Mouse (Mus musculus) forebrain, embryonic 12.5 days (tissue): ENCODE data around the gene Sdccag8. TPM values are rescaled to one million over a fixed set of nuclear protein-coding genes. Genes with fewer than 3 reads are reported as not detected.
"Not testable (repeated sequence)": the region's sequence is repeated elsewhere in the genome, so short reads cannot be mapped to it uniquely, and the experiment has no call there.

Experiments used
- ATAC-seq: fragments of 200-750 bp; cut with Nextera tagmentation; 2 replicates; pipeline ENCODE4 v1.8.0; 2017; ENCODE audit warnings: moderate TSS enrichment; ENCODE audit not compliant: low FRiP score
- H3K27ac ChIP-seq: fragments of 300-500 bp; sonication (generic); 2 replicates; pipeline ENCODE4 v1.5.1; 2016; ENCODE audit warnings: mild to moderate bottlenecking
- H3K27me3 ChIP-seq: fragments of 300-500 bp; sonication (generic); 2 replicates; pipeline ENCODE4 v1.6.1; 2016; ENCODE audit warnings: mild to moderate bottlenecking
- H3K36me3 ChIP-seq: fragments of 300-500 bp; sonication (generic); replicated peaks from 2 replicates; pipeline ENCODE4 v1.6.1; 2016; ENCODE audit warnings: mild to moderate bottlenecking
- H3K4me1 ChIP-seq: fragments of 300-500 bp; sonication (generic); 2 replicates; pipeline ENCODE4 v1.6.1; 2016
- H3K4me2 ChIP-seq: fragments of 300-500 bp; sonication (generic); 2 replicates; pipeline ENCODE4 v1.6.1; 2016; ENCODE audit warnings: mild to moderate bottlenecking, moderate library complexity
- H3K4me3 ChIP-seq: fragments of 300-500 bp; sonication (generic); replicated peaks from 2 replicates; pipeline ENCODE4 v1.5.1; 2016; ENCODE audit warnings: mild to moderate bottlenecking
- H3K9ac ChIP-seq: fragments of 300-500 bp; sonication (generic); 2 replicates; pipeline ENCODE4 v1.6.1; 2016; ENCODE audit warnings: mild to moderate bottlenecking
- H3K9me3 ChIP-seq: fragments of 300-500 bp; sonication (generic); 2 replicates; pipeline ENCODE4 v1.6.1; 2016
- WGBS: fragments of 180-500 bp; shearing (Covaris S2); methylation state at CpG from one replicate; pipeline ENCODE4 v1.1.7; 2016; 5-methylcytosine and 5-hydroxymethylcytosine counted together
- polyA plus RNA-seq: library from polyadenylated mRNA; unstranded; fragments of >200 nt; fragmentation: Nextera tagmentation; extraction: Ambion mirVana; gene quantifications from 2 replicates; pipeline ENCODE4 v1.2.1, GENCODE M21; 2016

Sdccag8 gene
- polyA plus RNA-seq, 1 experiment from 2014 or later: 22.8 TPM

GRCm38 (mm10) chr1:176832607-176833006 is 18.1 kb downstream of the Sdccag8 start:
- 86% methylated on average over 8 of the region's 8 CpGs for WGBS
- Histone ChIP-seq H3K36me3 (no peaks in the 10 kb centered on the region), H3K4me3 (no peak overlapping the region), H3K4me2 (no peak overlapping the region), H3K4me1 (peaks cover 7% of the 10 kb centered on the region), H3K9ac (no peak overlapping the region), H3K27me3 (peaks cover 15% of the 10 kb centered on the region), H3K9me3 (no peaks in the 10 kb centered on the region), H3K27ac (no peak overlapping the region)
- ATAC-seq: no peak

- peaks cover 7% of the 10 kb centered on the region for H3K4me1 ChIP-seq
- no peak overlapping the region for H3K27ac ChIP-seq
- H3K9ac ChIP-seq: no peak overlapping the region
- no peaks in the 10 kb centered on the region for H3K36me3 ChIP-seq
- peaks cover 15% of the 10 kb centered on the region for H3K27me3 ChIP-seq
- ATAC-seq: no peak
- H3K4me3 ChIP-seq: no peak overlapping the region
- no peak overlapping the region for H3K4me2 ChIP-seq
- H3K9me3 ChIP-seq: no peaks in the 10 kb centered on the region
These were observed 18.8 kb downstream of the Sdccag8 start for GRCm38 (mm10) chr1:176833257-176833656.

- Histone ChIP-seq H3K36me3 (no peaks in the 10 kb centered on the region), H3K9me3 (no peaks in the 10 kb centered on the region), H3K4me1 (peaks cover 7% of the 10 kb centered on the region), H3K9ac (no peak overlapping the region), H3K27ac (no peak overlapping the region), H3K27me3 (peaks cover 15% of the 10 kb centered on the region), H3K4me2 (no peak overlapping the region), H3K4me3 (no peak overlapping the region)
- no peak for ATAC-seq
- 88% methylated on average over 3 of the region's 3 CpGs for WGBS
These were observed 19.5 kb downstream of the Sdccag8 start for GRCm38 (mm10) chr1:176833948-176834347.

DNA sequence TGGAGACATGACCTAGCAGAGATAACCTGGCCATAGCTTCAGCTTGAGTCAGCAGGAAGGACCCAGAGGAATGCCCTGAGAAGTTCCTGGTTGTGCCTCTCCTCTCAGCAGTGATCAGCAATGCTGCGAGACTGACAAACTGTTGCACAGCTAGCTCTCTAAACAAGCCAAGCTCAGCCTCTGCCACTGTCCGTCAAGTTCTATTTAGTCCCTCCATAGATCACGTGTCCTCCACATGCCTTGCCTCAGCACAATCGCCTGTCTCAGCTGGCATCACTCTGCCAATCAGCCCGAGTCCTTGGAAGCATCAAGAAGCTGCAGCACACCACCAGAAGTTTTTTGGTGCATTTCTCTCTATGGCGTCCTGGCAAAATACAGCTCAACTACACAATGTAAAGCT is 20.4 kb downstream of the Sdccag8 start:
- Histone ChIP-seq H3K27ac (no peak overlapping the region), H3K9me3 (no peaks in the 10 kb centered on the region), H3K4me3 (no peak overlapping the region), H3K27me3 (peaks cover 15% of the 10 kb centered on the region), H3K4me1 (peaks cover 7% of the 10 kb centered on the region), H3K9ac (no peak overlapping the region), H3K36me3 (no peaks in the 10 kb centered on the region), H3K4me2 (peak overlapping the region; percentile 78; the same call in 1 of the 2 replicates)
- 63% methylated on average over 6 of the region's 6 CpGs for WGBS
- peak; percentile 46; the same call in 1 of the 2 replicates for ATAC-seq

DNA sequence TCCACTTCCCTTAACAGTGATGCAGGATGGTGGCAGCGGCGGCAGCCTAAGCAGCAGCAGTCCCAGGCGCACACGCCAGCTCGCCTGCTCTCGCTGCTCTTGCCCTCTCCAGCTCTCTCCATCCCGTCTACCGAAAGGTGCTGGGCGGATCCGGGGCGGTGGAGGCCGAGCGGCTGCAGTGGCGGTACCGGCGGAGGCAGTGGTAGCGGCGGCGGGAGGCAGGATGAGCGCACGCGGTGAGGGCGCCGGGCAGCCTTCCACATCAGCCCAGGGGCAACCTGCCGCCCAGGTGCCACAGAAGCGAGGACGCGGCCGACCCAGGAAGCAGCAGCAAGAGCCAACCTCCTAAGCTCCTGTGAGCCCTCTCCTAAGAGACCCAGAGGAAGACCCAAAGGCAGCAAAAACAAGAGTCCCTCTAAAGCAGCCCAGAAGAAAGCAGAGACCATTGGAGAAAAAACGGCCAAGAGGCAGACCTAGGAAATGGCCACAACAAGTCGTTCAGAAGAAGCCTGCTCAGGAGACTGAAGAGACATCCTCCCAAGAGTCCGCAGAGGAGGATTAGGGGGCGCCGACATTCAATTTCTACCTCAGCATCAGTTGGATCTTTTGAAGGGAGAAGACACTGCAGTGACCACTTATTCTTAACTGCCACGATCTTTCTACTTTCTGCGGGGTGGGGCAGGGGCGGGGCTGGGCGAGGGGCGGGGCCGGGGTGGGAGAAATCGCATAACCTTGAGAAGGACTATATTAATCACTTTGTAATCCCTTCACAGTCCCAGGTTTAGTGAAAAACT is 21.2 kb downstream of the Sdccag8 start:
- peak overlapping the region; percentile 78 for H3K4me2 ChIP-seq
- peak overlapping the region; percentile 34; the same call in 1 of the 2 replicates for H3K9ac ChIP-seq
- no peaks in the 10 kb centered on the region for H3K36me3 ChIP-seq
- H3K27ac ChIP-seq: no peak overlapping the region
- H3K27me3 ChIP-seq: peaks cover 15% of the 10 kb centered on the region
- peaks cover 7% of the 10 kb centered on the region for H3K4me1 ChIP-seq
- H3K9me3 ChIP-seq: no peaks in the 10 kb centered on the region
- ATAC-seq: peak; percentile 72; the same call in 1 of the 2 replicates
- peak overlapping the region; percentile 44 for H3K4me3 ChIP-seq
- 2% methylated on average over 41 of the region's 41 CpGs for WGBS

- not testable (repeated sequence) for H3K9ac ChIP-seq, H3K27ac ChIP-seq, H3K36me3 ChIP-seq, ATAC-seq, H3K4me2 ChIP-seq, H3K4me3 ChIP-seq, H3K4me1 ChIP-seq, H3K9me3 ChIP-seq
- WGBS: 65% methylated on average over 7 of the region's 7 CpGs
- peaks cover 15% of the 10 kb centered on the region for H3K27me3 ChIP-seq
These were observed 22.1 kb downstream of the Sdccag8 start for GRCm38 (mm10) chr1:176836562-176836961.

- H3K4me3 ChIP-seq: no peak overlapping the region
- no peak overlapping the region for H3K27ac ChIP-seq
- H3K9ac ChIP-seq: no peak overlapping the region
- no peaks in the 10 kb centered on the region for H3K27me3 ChIP-seq
- H3K36me3 ChIP-seq: peaks cover 22% of the 10 kb centered on the region
- no peak for ATAC-seq
- WGBS: 71% methylated on average over 17 of the region's 17 CpGs
- H3K9me3 ChIP-seq: no peaks in the 10 kb centered on the region
- no peaks in the 10 kb centered on the region; the same call in 1 of the 2 replicates for H3K4me1 ChIP-seq
- H3K4me2 ChIP-seq: no peak overlapping the region
These were observed 30.9 kb downstream of the Sdccag8 start for GRCm38 (mm10) chr1:176845082-176845977.

DNA sequence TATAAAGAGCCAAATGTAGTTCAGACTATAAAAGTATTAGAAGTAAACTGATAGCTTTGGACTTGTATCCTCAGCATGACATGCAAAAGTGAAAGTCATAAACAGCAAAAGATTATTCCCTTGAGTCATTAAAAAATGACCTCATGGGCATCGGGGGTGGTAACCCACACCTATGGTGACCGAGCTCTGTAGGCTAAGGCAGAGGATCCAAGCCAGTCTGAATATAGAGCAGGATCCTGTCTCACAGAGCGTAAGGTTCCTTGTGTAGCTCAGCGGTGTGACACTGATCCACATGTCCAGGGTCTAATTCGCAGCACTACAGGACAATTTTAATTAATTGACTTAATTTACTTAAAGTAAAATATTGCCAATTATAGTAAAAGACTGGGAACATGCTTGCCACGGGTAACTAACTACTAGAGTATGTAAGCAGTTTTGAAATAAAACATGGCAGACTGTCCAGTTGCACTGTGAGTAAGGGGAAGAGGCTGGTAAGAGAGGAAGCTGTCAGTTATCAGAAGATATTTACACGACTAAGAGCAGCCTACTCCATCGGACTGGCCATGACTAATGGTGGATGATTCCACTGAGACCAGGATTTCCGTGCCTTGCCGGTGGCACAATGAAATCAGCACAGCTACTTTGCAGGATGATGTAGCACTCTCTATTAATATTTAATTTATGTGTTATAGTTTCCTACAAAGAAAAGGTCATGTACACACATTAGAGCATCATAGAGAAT is 32.8 kb downstream of the Sdccag8 start:
- no peaks in the 10 kb centered on the region for H3K27me3 ChIP-seq
- H3K4me1 ChIP-seq: no peaks in the 10 kb centered on the region; the same call in 1 of the 2 replicates
- no peak for ATAC-seq
- H3K4me2 ChIP-seq: no peak overlapping the region
- no peak overlapping the region for H3K9ac ChIP-seq
- H3K36me3 ChIP-seq: peaks cover 23% of the 10 kb centered on the region
- H3K4me3 ChIP-seq: no peak overlapping the region
- 91% methylated on average over 10 of the region's 10 CpGs for WGBS
- peaks cover 1% of the 10 kb centered on the region; the same call in 1 of the 2 replicates for H3K9me3 ChIP-seq
- H3K27ac ChIP-seq: no peak overlapping the region

DNA sequence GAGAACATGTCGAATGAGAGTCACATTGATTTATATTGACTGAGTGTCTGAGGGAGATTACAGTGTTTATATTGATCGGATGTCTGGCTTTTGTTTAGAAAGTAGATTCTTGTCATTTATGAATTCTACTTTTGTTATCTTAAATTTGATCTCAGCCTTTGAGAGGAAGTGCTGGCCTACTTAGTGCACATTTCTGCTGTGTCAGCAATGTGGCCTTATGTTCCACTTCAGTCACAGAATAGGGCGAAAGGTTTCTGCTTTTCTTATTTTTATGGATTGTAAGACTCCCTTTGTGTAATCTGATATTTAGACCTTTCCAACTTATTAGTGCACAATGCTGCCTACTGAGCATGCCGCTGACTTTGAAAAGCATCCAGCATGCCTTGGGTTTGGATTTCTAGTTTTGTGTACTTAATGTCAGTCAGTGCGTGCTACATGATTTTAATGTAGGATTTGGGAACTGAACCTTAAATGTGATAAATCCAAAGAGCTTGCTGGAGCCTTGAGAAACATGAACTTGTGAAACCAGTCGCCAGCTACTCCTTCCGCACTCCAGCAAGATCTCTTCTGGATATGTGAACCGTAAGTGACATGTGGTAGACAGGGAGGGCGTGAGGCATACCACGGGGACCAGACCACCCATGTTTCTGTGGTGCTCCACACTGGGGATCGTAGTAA is 34.3 kb downstream of the Sdccag8 start:
- H3K4me3 ChIP-seq: no peak overlapping the region
- peaks cover 5% of the 10 kb centered on the region; the same call in 1 of the 2 replicates for H3K9me3 ChIP-seq
- no peak overlapping the region for H3K4me2 ChIP-seq
- no peaks in the 10 kb centered on the region; the same call in 1 of the 2 replicates for H3K4me1 ChIP-seq
- no peak for ATAC-seq
- peaks cover 33% of the 10 kb centered on the region for H3K36me3 ChIP-seq
- no peak overlapping the region for H3K27ac ChIP-seq
- no peaks in the 10 kb centered on the region for H3K27me3 ChIP-seq
- WGBS: 78% methylated on average over 11 of the region's 11 CpGs
- no peak overlapping the region for H3K9ac ChIP-seq

- 91% methylated on average over 2 of the region's 2 CpGs for WGBS
- H3K4me1 ChIP-seq: no peaks in the 10 kb centered on the region; the same call in 1 of the 2 replicates
- no peak overlapping the region for H3K4me3 ChIP-seq
- no peak overlapping the region for H3K9ac ChIP-seq
- peaks cover 34% of the 10 kb centered on the region for H3K36me3 ChIP-seq
- no peak overlapping the region for H3K27ac ChIP-seq
- H3K27me3 ChIP-seq: no peaks in the 10 kb centered on the region
- no peak overlapping the region for H3K4me2 ChIP-seq
- H3K9me3 ChIP-seq: peaks cover 5% of the 10 kb centered on the region; the same call in 1 of the 2 replicates
- ATAC-seq: no peak
These were observed 34.9 kb downstream of the Sdccag8 start for GRCm38 (mm10) chr1:176849377-176849776.

DNA sequence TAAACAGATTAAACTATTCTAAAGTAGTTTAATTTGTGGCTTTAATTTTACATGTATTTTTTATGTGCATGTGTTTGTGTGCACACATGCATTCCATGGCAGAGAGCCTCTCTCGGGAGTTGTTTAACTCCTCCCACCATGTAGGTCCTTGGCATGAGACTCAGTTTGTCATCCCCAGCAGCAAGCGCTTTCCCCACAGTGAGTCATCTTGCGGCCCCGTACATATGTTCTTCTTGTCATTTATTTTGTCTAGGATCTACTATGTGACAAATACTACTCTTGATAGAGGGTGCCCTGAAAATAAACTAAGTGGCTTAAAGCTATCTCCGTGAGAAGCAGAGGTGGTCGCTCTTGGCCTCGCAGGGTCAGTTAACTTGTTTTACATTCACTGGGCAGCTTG is 36.9 kb downstream of the Sdccag8 start:
- H3K9me3 ChIP-seq: peaks cover 5% of the 10 kb centered on the region; the same call in 1 of the 2 replicates
- H3K4me3 ChIP-seq: no peak overlapping the region
- no peaks in the 10 kb centered on the region for H3K4me1 ChIP-seq
- no peak overlapping the region for H3K9ac ChIP-seq
- H3K4me2 ChIP-seq: no peak overlapping the region
- no peak overlapping the region for H3K27ac ChIP-seq
- 96% methylated on average over 7 of the region's 7 CpGs for WGBS
- no peak for ATAC-seq
- peaks cover 28% of the 10 kb centered on the region for H3K36me3 ChIP-seq
- H3K27me3 ChIP-seq: no peaks in the 10 kb centered on the region
